Mouse (Mus musculus): ENCODE measurements at regions not wholly inside any gene's neighbourhood (a gene's known extent, or its start where the extent isn't known, plus 50 kb on each side); places are given as distances from the start of the nearest gene placed in this dataset.

DNA sequence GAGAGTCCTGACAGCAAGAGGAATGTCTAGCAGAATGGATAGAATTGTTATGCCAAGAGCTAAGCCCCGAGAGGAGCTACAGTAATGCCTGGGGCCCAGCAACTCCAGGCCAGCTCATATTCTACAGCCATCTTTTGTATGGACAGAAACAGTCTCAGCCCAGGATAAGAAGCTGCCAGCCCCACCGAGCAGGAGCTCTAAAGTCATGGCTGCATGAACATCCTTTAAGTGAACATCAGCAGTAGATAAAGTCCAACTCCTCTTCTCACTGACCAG, 141.6 kb upstream of the Snx19 start:
- DNase-seq, result no peak

DNA sequence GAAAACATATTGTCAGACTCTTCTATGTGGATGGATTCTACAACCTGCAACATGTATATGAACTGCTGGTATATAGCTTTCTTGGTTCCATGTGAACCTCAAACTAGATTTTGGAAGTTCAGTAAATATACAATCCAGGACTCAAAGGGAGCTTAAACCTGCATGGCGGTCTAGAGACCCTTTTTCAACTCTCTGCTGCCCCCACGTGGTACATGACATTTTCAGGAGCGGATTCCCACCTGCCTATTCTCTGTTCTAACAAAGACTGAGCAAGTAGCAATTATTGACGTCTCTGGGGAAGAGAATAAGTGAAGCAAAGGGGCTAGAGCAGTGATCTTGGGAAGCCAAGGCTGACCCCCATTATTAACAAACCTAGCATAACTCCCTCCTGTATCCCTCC, 127.1 kb upstream of the Snx19 start:
- DNase-seq, result peak; percentile 42 to 50

DNA sequence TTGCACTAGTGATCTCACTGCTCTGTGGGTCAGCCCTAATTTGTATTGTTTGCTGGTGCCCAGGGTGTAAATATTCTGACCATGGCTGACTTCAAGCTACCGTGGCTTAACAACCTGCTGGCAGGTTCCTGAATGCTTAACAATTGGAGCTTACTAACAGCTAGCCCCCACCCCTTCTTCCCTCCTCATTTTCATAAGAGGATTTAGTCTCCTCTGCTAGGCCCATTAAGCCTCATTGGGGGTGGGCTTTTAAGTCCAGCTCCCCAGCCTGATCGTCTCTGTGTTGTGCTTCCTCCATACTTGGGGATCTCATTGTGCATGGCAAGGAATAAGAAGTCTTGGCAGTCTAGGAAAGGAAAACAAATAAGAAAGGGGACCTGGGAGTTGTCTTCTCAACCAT, 118.6 kb upstream of the Snx19 start:
- no peak for DNase-seq

DNA sequence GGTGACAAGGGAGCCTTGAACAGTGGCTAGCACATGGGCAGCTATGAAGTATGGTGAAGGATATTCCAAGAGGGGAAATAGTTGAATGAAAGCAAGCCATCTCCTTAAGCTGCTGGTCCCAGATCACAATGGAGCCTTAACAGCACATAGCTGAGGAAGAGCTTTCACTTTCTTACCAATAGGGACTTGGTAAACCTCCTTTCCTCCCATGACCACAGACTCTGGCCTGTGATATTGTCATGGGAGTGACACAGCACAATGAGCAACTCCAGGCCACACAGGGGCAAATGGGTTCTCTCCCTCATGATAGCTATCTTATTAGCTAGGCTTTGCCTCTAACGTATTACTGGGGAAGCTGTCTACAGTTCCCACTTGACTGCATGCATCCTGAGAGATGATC, 113.5 kb upstream of the Snx19 start:
- DNase-seq, result no peak

DNA sequence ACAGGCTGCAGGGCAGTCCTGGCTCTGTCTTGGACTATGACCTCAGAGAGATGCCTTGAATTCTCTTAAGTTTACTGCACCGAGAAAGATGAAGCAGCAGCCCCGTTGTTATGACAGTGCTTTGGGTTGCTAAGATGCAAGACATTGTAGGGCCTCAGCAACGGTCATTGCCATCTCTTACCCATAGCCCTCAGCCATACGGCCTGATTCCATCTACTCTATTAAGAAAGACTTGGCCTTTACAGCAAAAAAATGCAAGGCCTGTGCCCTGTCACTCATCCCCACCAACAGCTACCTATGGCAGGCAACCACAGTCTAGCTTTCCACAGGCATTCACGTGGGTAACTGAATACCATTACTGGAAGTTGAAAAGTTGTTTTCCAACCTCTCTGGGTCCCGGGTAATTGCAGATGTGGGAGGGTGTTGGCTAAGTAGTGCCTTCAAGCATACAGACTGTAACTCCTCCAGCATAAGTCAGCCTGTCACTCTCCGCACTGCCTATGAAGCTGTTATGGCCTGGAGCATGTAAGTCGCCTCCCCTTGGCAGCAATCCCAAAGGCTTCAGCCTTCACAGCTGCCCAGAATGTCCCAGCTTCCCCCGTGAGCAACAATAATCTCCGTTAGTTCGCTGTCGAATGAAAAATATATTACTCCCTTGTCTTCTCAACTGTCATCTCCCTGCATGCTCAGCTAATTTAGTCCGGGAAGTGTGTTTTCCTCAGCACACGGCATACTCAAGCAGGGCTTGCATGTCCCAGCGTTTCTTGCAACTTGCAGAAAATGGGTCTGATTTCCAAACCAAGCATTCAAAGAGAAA, 112.3 kb upstream of the Snx19 start:
- DNase-seq, result peak; percentile 81 to 83

DNA sequence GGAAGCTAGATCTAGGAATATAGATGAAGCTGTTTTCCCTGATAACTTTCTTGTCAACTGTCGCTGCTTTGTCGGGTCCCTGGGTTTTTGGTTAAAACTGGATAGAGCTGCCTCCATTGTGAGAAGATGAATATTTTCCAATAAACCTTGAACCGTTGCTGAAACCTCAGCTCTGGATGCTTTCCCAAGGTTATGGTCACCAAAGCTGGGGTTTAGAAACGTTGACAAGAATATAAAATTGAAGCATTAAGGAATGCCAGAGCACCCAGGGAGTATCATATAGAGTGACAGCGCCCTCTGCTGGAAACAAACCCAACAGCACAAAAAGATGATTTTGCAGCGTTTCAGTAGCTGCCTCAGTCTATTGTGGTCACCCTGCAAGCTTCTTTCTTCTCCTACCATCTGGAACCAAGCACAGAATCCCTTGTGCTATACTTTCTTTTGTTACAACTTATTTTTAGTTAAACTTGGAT, 111.7 kb upstream of the Snx19 start:
- peak; percentile 66 to 73 for DNase-seq

DNA sequence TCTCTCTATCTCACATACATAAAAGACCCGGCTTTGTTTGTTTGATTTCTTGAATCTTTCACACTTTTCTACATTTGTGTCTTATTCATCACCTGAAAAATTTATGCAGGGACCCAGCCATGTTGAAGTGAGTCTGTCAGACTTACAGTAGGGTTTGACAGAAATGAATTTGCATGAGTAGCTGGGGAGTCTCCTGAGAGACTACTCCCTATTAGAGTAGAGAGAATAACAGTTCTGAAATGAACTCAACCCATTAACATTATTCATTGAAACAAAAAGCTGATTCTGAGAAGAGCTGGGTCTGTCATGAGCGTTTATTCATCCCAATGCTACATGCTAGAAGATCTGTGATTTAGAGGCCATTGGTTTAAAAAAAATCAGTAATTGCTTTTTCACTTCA, 82.0 kb upstream of the Snx19 start:
- DNase-seq, result no peak

DNA sequence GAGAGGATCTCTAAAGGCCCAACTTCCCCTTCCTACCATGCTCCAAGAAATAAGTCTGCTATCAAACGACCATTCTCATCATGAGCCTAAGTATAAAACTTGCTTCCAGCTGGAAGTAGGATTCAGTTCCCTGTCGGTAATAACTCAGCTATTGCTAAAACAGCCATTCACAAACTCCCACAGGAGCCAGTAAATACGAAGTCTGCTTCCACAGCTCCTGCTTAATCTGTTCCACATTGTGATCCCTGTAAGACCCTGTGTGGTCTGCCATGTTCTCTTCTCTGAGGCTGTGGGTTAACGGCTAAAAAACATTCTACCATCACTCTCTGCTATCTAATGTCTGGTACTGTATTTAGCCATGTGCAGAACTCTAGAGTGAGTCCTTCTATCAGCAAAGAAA, 72.9 kb upstream of the Snx19 start:
- DNase-seq, result no peak

DNA sequence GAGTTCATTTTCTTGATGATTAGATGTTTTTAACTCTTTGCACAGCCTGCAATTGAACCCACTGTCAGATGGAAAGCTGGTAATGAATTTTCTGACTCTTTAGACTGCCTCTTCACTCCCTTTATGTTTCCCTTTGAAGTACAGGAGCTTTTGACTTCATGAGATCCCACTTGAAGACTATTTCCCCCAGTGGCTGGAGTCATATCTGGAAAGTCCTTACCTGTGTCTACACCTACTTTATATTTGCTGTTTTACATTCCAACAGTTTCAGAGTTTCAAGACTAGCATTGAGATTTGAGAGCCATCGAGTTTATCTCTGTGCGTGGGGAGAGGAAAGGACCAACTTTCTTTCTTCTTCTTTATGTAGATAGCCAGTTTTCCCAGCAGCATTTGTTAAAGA, 71.3 kb upstream of the Snx19 start:
- DNase-seq, result no peak

DNA sequence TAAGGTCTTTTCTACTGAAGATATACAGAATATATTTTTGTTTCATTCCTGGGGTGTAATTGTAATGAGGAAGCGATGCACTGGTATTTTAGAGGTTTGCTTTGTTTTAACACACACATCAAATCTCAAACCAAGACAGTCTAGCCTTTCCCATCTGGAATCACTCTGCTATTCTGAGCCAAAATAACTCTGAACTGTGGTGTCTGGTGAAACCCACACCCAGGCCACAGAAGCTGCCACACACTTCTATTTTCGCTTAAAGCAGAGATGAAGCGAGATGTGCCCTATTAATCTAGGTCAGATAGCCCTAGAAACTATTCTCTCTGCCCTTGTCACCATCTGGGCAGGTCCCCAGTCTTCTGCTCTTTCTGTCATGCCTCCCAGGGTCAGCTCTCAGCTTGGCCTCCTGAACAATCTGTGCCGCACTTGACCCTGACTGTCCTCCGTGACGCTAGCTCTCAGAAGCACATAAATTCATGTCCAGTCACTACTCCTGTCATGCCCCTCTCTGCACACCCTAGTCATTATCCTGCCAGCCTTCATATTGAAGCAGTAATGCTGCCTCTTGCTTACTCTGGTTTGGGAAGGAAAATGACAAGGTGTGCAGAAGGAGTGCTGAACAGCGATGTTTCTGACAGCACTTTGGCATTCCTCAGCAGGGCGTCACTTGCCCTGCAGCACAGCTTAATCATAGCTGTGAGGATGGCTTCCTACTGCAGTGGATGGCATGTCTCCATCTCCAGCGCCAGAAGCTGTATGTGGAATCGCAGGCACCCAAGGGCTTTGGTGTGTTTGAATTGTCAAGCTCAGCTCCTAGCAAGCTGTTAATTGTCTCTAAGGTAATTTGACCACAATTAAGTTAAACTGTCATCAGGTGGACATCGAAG, 57.1 kb upstream of the Snx19 start:
- DNase-seq, result peak; percentile 61 to 70

DNA sequence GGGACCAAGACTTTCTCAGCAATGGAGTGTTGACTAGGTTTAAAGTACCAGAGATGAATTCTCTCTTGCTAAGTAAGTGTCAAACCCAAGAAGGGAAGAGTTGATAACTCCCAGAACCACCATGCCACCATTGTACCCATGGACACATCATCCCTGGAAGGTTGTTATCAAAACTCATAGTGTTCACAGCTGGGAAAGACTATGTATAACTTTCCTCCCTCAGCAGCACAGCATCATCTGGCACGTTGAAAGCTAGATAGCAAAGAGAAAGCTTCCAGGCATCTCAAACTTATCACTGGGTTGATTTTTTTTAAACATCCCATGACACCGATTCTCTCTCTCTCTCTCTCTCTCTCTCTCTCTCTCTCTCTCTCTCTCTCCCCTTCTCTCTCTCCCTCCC, 56.1 kb upstream of the Snx19 start:
- DNase-seq, result no peak

DNA sequence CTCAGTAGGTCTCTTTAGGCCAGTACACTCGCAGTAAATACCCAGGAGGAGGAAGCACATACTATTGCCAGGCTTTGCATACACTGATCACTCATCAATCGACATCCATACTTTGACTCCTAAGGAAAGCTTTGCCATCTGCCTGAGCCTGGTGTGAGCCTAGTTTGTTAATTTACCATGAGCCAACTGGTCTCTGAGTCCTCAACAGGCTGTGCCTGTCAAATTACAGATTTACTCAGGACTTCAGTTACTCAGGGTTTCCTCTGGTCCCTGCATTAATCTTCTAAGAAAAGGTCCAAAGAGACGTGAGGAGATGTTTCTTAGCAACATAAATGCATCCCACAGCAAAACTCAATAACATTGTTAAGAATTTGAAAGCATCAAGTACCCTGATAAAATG, 50.0 kb upstream of the Snx19 start:
- DNase-seq, result no peak

Data from adrenal gland, postnatal 36 days (tissue).